Mouse (Mus musculus) urinary bladder, postnatal 36 days (tissue): ENCODE results near the gene Ccdc162.

Source experiments
- DNase-seq, 2 experiments: peaks; one replicate each; pipeline ENCODE4 v3.0.0; 2022; ENCODE audit warnings: low spot score in 2 of 2, mixed read lengths in 1 of 2

Ccdc162 gene

DNA sequence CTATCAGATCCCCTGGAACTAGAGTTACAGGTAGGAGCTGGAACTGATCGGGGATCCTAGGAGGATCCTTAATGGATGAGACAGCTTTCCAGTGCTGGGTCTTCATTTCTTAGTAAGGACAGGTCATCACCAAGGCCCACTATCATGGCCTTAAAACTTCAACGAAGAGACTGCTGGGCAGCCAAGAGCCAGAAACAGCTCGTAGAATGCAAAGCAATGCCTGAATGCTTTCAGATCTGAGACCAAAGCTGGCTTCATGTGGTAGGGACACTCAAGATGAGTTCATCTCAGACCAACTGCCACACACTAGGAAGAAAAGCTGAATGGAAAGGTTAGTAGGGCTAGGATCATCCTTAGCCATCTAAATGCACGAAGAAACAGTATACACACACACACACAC is 177.4 kb downstream of the Ccdc162 start:
- DNase-seq, result no peak

GRCm38 (mm10) chr10:41537983-41538330 is 178.5 kb downstream of the Ccdc162 start:
- no peak for DNase-seq

DNA sequence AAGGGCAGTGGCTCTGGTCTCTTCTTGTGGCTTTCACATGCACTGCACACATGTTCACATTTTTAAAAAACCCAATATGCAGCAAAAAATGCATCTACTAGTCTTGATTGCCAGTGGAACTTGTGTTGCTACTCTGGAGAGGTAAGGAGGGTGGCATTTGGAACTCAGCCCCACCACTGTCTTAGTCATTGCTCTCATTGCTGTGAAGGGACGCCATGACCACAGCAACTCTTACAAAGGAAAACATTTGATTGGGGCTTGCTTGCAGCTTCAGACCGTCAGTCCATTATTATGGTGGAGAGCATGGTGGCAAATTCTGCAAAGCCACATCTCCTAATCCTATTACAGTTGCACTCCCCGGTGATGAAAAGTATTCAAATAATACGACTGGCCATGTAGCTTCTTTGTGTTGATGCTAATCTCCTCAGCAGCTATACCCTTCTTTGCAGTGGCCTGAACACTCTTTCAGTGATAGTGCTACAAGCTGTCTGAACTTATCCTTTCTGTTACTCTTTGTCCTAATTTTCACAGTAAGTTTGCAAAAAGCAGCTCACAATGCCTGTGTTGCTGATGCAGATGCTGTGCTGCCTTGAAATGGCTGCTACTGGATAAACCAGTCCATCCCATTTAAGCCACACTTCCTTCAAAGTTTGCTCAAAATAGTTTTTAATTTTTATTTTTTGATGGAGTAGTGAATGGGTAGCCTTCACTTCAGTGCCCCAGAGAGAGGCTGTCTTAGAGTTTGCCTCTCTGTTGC is 179.0 kb downstream of the Ccdc162 start:
- DNase-seq, result no peak

DNA sequence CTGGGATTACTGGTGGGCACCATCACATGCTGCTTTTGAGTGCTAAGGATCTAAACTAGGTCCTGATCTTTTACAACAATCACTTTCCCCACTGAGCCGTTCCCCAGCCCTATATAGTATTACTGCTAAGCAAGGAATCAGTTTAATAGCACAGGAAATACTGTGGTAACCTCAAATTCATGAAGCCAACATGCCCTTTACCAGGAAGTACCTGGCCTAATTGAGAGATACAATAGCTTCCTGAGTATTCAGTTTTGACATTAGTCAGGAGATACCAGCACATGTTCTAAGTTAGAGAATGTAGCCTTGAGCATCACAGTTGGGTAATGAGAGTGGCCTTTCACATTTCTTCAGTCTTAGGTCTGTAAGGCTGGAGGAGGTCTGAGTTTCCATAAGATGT is 179.7 kb downstream of the Ccdc162 start:
- no peak for DNase-seq

GRCm38 (mm10) chr10:41535991-41536390 is 180.4 kb downstream of the Ccdc162 start:
- DNase-seq, result no peak

- DNase-seq, result no peak
Observed at GRCm38 (mm10) chr10:41529972-41530371, 186.5 kb downstream of the Ccdc162 start.

DNA sequence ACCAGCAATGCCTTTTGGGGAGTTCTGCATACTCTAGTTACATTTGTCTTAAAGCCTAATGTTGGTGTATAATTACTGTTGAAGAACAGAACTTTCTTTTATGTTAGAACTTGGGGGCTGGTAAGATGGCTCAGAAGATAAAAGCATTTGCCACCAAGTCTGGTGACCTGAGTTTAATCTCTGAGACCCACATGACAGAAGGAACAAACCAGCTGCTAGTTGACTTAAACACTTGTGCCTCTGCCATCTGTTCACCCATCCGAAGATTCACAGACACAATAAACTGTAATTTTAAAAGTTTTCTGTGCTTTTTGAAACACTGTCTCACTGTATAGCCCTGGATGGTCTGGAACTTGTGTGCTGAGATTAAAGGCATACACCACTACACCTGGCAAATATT is 190.7 kb downstream of the Ccdc162 start:
- no peak for DNase-seq

DNA sequence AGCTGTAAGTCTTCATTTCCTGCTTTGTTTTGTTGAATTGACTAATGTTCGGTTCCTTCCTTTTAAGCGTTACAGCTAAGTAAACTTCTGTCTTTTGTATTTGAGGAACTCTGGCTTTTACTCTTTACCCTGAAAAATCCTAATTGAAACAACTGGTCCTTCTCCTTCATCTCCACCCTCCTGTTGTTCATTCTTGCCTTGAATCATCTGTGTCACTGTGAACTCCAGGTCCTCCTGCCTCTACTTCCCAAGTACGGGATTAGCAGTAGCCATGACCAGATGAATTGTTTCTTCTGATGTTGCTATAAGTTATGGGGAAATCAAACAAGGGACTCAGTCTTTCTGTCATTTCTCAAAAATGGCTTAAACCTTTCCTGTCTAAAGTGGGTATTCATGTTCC is 193.0 kb downstream of the Ccdc162 start:
- no peak for DNase-seq

- DNase-seq, result no peak
Observed at GRCm38 (mm10) chr10:41520410-41520673, 196.1 kb downstream of the Ccdc162 start.

DNA sequence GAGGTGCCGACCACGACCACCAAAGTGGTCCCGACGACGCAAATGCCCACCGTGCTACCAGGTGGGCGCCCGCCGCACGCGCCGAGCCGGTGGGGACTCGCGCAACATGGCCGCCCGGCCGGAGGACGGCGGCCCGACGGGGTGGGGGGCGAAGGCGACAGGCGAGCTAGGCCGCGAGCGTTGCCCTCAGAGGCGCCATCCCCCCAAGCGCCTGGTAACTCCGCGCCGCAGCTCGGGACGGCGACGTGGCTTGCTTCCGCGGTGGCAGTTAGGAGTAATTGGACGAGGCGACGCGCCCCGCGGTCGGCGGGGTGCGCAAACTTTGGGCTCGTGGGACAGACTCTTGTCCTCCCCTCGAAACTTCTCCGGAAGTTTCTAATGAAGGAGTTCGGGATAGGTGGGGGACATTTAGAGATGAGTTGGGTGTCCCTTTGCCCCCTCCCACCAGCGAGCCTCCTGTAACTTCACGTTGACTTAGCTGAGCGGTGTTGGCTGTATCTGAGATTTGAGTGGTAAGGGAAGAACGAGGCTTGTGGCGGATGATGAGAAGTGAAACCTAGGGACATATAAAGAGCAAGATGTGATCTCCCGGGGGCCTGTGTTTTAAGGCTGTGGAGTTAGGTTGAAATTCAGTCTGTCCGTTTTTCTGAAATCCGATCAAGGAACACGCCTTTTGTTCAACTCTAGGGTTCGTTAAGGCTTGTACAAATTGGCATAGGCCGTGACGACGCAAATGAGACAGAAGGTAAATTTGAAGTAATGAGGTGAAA is 196.6 kb downstream of the Ccdc162 start:
- DNase-seq, result peak; percentile 48 to 50

GRCm38 (mm10) chr10:41518981-41519618 is 197.3 kb downstream of the Ccdc162 start, which contains the start of gene Cd164:
Cd164 (plus strand) TSS chr10:41519414.
- peak; percentile 85 to 89 for DNase-seq

DNA sequence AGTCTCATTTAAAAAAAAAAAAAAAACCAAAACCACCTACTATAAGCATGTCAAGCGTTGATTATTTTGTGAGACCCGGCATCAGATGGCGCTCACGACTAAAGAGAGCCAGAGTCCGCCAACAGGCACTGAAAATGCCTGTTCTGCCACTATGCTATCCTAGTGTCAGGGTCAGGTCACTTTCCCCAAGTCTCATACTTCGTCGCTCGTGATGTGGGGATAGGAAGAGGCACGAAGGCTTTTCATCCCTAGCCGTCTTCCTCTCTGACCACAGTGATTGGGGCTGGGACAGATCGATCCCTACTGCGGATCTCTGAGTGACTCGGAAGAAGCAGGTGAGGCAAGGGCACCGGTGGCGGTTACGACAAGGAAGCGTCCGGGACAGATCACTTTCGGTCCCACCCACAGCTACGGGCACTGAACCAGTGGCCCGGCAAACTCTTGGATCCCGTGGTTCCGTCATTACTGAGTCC is 197.9 kb downstream of the Ccdc162 start:
- DNase-seq, result peak; percentile 75

DNA sequence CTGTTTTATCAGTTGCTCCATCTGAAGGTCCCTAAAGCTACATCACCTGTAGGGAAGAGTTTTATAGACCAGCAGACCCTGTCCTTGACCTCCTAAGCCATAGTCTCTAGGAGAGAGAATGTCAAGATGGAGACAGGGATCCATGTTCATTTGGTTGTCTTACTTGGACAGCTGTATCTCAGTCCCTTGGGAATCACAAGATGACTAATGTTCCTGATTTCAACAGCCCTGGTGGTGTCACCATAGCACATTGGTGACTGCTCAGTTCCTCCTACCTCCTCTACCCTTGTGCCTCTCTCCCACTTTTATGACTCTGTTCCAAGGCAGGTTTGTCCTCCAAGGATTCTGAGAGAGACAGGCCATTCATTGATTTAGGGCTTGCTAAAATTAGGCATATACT is 201.5 kb downstream of the Ccdc162 start:
- DNase-seq, result no peak

DNA sequence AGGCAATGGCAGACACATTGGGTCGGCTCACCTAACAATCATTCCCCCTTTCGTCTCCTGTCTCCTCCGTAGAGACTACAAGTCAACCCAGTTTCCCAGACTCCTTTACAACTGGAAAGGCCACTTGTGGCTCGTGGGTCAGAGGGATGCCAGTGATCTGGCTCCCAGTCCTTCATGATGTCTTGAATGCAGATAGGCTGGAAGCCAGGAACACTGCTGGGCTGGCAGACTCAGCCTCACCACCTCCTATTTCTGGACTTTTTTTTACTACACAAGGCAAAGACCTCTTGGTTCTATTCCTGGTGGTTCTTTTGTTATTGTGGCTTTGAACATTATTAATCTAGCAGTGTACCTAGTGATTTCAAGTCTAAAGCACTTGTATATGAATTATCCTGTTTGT is 202.1 kb downstream of the Ccdc162 start:
- DNase-seq, result no peak

DNA sequence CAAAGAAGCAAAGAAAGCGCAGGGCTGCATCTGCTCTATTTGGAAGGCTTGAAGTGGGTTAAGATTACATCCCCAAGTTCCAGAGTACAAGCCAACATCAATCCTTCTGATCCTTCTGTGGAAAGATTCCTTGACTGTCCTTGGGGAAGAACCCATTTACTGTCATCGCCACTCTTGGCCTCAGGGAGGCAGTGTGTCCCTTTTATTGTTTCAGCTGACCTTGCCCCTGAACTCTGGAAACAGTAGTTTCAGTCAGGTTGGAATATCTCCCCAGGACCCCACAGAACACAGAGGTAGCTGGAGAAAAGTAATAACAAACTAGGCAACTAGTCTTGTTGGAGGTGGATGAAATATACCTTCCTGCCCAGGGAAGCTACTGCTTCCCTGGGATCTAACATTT is 207.3 kb downstream of the Ccdc162 start:
- DNase-seq, result no peak

- peak in 1 of 2 experiments; percentile 58 for DNase-seq
Observed at GRCm38 (mm10) chr10:41505446-41505845, 211.0 kb downstream of the Ccdc162 start.

GRCm38 (mm10) chr10:41504996-41505395 is 211.4 kb downstream of the Ccdc162 start:
- DNase-seq, result no peak

- DNase-seq, result no peak
Observed at GRCm38 (mm10) chr10:41500941-41501340, 215.5 kb downstream of the Ccdc162 start.

GRCm38 (mm10) chr10:41491111-41491510 is 225.3 kb downstream of the Ccdc162 start:
- peak in 1 of 2 experiments; percentile 47 for DNase-seq

DNA sequence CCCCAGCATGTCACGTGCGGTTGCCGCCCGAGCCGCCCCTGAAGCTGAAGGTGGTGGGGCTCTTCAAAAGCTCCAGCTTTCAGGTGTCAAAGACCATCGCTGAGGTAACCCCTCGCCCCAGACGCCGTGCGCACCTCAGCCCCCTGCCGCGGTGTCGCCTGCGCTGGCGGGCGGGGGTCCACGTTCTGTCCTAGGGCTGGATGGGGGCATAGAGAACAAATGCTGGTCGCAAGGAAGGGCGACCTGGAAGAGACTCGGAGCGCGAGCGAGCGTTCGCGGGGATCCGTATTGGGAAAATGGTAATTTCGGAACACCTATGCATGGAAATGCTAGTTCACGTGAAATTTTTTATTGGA is 225.9 kb downstream of the Ccdc162 start:
- DNase-seq, result no peak

GRCm38 (mm10) chr10:41489708-41490517 is 226.5 kb downstream of the Ccdc162 start, which contains the start of the genes Smpd2 and Ppil6:
Smpd2 (minus strand) TSS chr10:41490369.
Ppil6 (plus strand) TSS chr10:41490439.
- DNase-seq, result peak; percentile 96

- no peak for DNase-seq
Observed at GRCm38 (mm10) chr10:41489294-41489693, 227.1 kb downstream of the Ccdc162 start.
